Mouse (Mus musculus) megakaryocyte, embryonic 14.5 days (primary cell): ENCODE measurements around the gene Asic2.

Source experiments
- FLI1 ChIP-seq: IDR thresholded peaks from 2 replicates; pipeline ENCODE4 v1.6.1; 2012; ENCODE audit warnings: low read length, inconsistent platforms, mixed read lengths
- GATA1 ChIP-seq: IDR thresholded peaks from 3 replicates; pipeline ENCODE4 v1.6.1; 2012; ENCODE audit warnings: mixed read lengths, low read length, inconsistent platforms, borderline replicate concordance

GRCm38 (mm10) chr11:81153161-81153840 is 815.0 kb downstream of the Asic2 start:
- TF ChIP-seq GATA1: no peak
- no peak for TF ChIP-seq FLI1
